Mouse (Mus musculus): ENCODE measurements around the gene Rasa3. TPM values are rescaled to one million over a fixed set of nuclear protein-coding genes. Genes with fewer than 3 reads are reported as not detected.

The Rasa3 gene
- polyA plus RNA-seq, 1 experiment from 2014 or later: 12.0 TPM

DNA sequence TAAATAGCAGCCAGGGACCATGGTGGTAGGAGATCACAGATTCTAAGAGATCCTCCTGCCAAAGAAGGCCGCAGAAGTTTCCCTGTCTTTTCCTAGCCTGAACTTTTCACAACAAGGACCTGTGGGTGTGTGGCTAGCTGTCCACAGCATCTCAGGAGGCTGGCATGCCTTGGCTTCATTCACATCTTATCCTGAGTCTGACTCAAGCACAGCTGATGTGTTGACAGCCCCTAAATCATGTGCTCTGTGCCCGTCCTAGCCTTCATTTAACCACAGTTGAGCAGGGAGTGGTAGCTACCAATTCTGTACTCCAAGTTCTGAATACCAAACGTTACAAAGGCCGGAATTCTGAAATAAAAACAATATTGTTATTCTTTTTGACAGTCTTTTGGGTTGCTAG lies 26.9 kb upstream of the Rasa3 start:
- ATAC-seq (ENCODE audit: low FRiP score, low TSS enrichment) (no peak), DNase-seq (ENCODE audit: low spot score) (no peak)
- Histone ChIP-seq H3K4me1 (replicated peaks; ENCODE audit: control insufficient read depth, insufficient read depth) (no peaks in the 10 kb centered on the region), H3K9me3 (ENCODE audit: control insufficient read depth, low read length) (no peaks in the 10 kb centered on the region), H3K36me3 (ENCODE audit: control insufficient read depth, insufficient read depth, low read length) (no peaks in the 10 kb centered on the region), H3K27ac (replicated peaks) (no peak overlapping the region), H3K4me3 (ENCODE audit: low read depth, low read length) (no peak overlapping the region), H3K4me2 (replicated peaks; ENCODE audit: low read depth) (no peak overlapping the region), H3K9ac (ENCODE audit: low read length) (no peak overlapping the region), H3K27me3 (ENCODE audit: control insufficient read depth, insufficient read depth, low read length) (no peaks in the 10 kb centered on the region)
- TF ChIP-seq CTCF (IDR thresholded peaks at IDR 0.05; ENCODE audit: low read depth) (no peak), EP300 (optimal IDR thresholded peaks at IDR 0.05) (no peak)
- 78% methylated on average over 4 of the region's 4 CpGs for WGBS

- Histone ChIP-seq H3K27me3 (ENCODE audit: control insufficient read depth, insufficient read depth, low read length) (no peaks in the 10 kb centered on the region), H3K4me2 (replicated peaks; ENCODE audit: low read depth) (no peak overlapping the region), H3K4me3 (ENCODE audit: low read depth, low read length) (no peak overlapping the region), H3K4me1 (replicated peaks; ENCODE audit: control insufficient read depth, insufficient read depth) (no peaks in the 10 kb centered on the region), H3K9ac (ENCODE audit: low read length) (no peak overlapping the region), H3K9me3 (ENCODE audit: control insufficient read depth, low read length) (no peaks in the 10 kb centered on the region), H3K27ac (replicated peaks) (no peak overlapping the region), H3K36me3 (ENCODE audit: control insufficient read depth, insufficient read depth, low read length) (no peaks in the 10 kb centered on the region)
- ATAC-seq (ENCODE audit: low FRiP score, low TSS enrichment) (no peak), DNase-seq (ENCODE audit: low spot score) (no peak)
- 91% methylated on average over 6 of the region's 6 CpGs for WGBS
- TF ChIP-seq CTCF (IDR thresholded peaks at IDR 0.05; ENCODE audit: low read depth) (no peak), EP300 (optimal IDR thresholded peaks at IDR 0.05) (no peak)
These were observed 26.4 kb upstream of the Rasa3 start for GRCm38 (mm10) chr8:13703756-13704155.

- Histone ChIP-seq H3K27me3 (ENCODE audit: control insufficient read depth, insufficient read depth, low read length) (no peaks in the 10 kb centered on the region), H3K27ac (replicated peaks) (0 out of 2 replicates have a peak overlapping the region, but pooled peaks have one; percentile 31), H3K4me1 (replicated peaks; ENCODE audit: control insufficient read depth, insufficient read depth) (no peaks in the 10 kb centered on the region), H3K9me3 (ENCODE audit: control insufficient read depth, low read length) (no peaks in the 10 kb centered on the region), H3K36me3 (ENCODE audit: control insufficient read depth, insufficient read depth, low read length) (no peaks in the 10 kb centered on the region), H3K9ac (ENCODE audit: low read length) (no peak overlapping the region), H3K4me3 (ENCODE audit: low read depth, low read length) (no peak overlapping the region), H3K4me2 (replicated peaks; ENCODE audit: low read depth) (no peak overlapping the region)
- 47% methylated on average over 4 of the region's 4 CpGs for WGBS
- TF ChIP-seq CTCF (IDR thresholded peaks at IDR 0.05; ENCODE audit: low read depth) (no peak), EP300 (optimal IDR thresholded peaks at IDR 0.05) (no peak)
- ATAC-seq (ENCODE audit: low FRiP score, low TSS enrichment): no peak
- DNase-seq (ENCODE audit: low spot score): no peak
These were observed 25.4 kb upstream of the Rasa3 start for GRCm38 (mm10) chr8:13702755-13703154.

GRCm38 (mm10) chr8:13699323-13699949 lies 22.0 kb upstream of the Rasa3 start:
- WGBS: 64% methylated on average over 5 of the region's 5 CpGs
- Histone ChIP-seq H3K9ac (ENCODE audit: low read length) (no peak overlapping the region), H3K4me3 (ENCODE audit: low read depth, low read length) (no peak overlapping the region), H3K36me3 (ENCODE audit: control insufficient read depth, insufficient read depth, low read length) (no peaks in the 10 kb centered on the region), H3K4me2 (replicated peaks; ENCODE audit: low read depth) (no peak overlapping the region), H3K4me1 (replicated peaks; ENCODE audit: control insufficient read depth, insufficient read depth) (peaks cover 5% of the 10 kb centered on the region; the same call in 1 of the 2 replicates), H3K9me3 (ENCODE audit: control insufficient read depth, low read length) (no peaks in the 10 kb centered on the region), H3K27ac (replicated peaks) (no peak overlapping the region), H3K27me3 (ENCODE audit: control insufficient read depth, insufficient read depth, low read length) (no peaks in the 10 kb centered on the region)
- DNase-seq (ENCODE audit: low spot score): no peak
- no peak for ATAC-seq (ENCODE audit: low FRiP score, low TSS enrichment)
- no peak for TF ChIP-seq EP300 (optimal IDR thresholded peaks at IDR 0.05)
- no peak for TF ChIP-seq CTCF (IDR thresholded peaks at IDR 0.05; ENCODE audit: low read depth)

DNA sequence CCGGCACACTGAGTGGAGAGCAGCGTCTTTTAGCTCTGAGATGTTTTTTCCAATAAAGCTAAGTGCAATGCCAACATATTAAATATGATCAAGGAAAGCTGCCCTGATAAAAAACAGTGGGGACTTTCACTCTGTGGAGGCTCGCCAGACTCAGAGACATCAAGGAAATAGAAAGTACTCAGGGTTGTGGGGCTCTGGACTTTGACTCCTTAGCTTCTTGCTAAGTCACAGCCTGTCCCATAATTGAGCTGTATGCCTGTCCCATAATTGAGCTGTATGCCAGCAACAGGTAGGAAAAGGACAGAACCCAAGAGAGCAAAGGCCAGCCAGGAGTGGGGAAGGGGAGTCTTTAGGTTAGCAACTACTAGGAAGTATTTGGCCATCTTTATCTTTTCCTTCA lies 20.9 kb upstream of the Rasa3 start:
- Histone ChIP-seq H3K36me3 (ENCODE audit: control insufficient read depth, insufficient read depth, low read length) (no peaks in the 10 kb centered on the region), H3K27ac (replicated peaks) (peak overlapping the region; percentile 67), H3K27me3 (ENCODE audit: control insufficient read depth, insufficient read depth, low read length) (no peaks in the 10 kb centered on the region), H3K4me1 (replicated peaks; ENCODE audit: control insufficient read depth, insufficient read depth) (peaks cover 5% of the 10 kb centered on the region; the same call in 1 of the 2 replicates), H3K4me3 (ENCODE audit: low read depth, low read length) (no peak overlapping the region), H3K9me3 (ENCODE audit: control insufficient read depth, low read length) (no peaks in the 10 kb centered on the region), H3K4me2 (replicated peaks; ENCODE audit: low read depth) (no peak overlapping the region), H3K9ac (ENCODE audit: low read length) (no peak overlapping the region)
- ATAC-seq (ENCODE audit: low FRiP score, low TSS enrichment): peak; percentile 65
- peak; percentile 36 for DNase-seq (ENCODE audit: low spot score)
- TF ChIP-seq CTCF (IDR thresholded peaks at IDR 0.05; ENCODE audit: low read depth): no peak
- no peak for TF ChIP-seq EP300 (optimal IDR thresholded peaks at IDR 0.05)
- 52% methylated on average over 3 of the region's 3 CpGs for WGBS

DNA sequence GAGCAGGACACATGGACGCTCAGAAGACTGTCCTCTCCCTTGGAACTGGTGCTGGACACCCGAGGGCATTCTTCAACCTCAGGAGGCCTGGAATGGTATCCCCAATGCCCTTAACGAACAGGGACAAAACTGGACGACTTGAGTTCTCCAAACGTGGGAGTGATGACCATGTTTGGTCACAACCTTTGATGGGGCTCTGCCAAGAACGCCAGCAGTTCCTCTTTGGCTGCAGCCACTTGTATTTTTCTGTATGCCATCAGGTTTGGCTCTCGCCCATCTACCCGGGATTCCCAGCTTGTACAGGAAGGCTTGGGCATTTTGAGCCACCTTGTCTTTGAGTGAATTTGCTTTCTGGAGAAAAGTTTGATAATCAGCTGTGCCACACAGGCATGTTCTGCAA lies 20.3 kb upstream of the Rasa3 start:
- no peak overlapping the region for H3K4me3 ChIP-seq (ENCODE audit: low read depth, low read length)
- no peaks in the 10 kb centered on the region for H3K9me3 ChIP-seq (ENCODE audit: control insufficient read depth, low read length)
- TF ChIP-seq CTCF (IDR thresholded peaks at IDR 0.05; ENCODE audit: low read depth): no peak
- TF ChIP-seq EP300 (optimal IDR thresholded peaks at IDR 0.05): no peak
- H3K9ac ChIP-seq (ENCODE audit: low read length): no peak overlapping the region
- WGBS: 71% methylated on average over 8 of the region's 8 CpGs
- peaks cover 5% of the 10 kb centered on the region; the same call in 1 of the 2 replicates for H3K4me1 ChIP-seq (replicated peaks; ENCODE audit: control insufficient read depth, insufficient read depth)
- peak overlapping the region; percentile 67 for H3K27ac ChIP-seq (replicated peaks)
- H3K4me2 ChIP-seq (replicated peaks; ENCODE audit: low read depth): no peak overlapping the region
- no peak for ATAC-seq (ENCODE audit: low FRiP score, low TSS enrichment)
- no peak for DNase-seq (ENCODE audit: low spot score)
- no peaks in the 10 kb centered on the region for H3K27me3 ChIP-seq (ENCODE audit: control insufficient read depth, insufficient read depth, low read length)
- H3K36me3 ChIP-seq (ENCODE audit: control insufficient read depth, insufficient read depth, low read length): no peaks in the 10 kb centered on the region
